Mouse (Mus musculus): ENCODE measurements around the gene Rbfox1. TPM values are rescaled to one million over a fixed set of nuclear protein-coding genes. Genes with fewer than 3 reads are reported as not detected.

Gene Rbfox1
- total and polyA plus RNA-seq, 2 experiments, result 0.09 TPM; not detected in 1

DNA sequence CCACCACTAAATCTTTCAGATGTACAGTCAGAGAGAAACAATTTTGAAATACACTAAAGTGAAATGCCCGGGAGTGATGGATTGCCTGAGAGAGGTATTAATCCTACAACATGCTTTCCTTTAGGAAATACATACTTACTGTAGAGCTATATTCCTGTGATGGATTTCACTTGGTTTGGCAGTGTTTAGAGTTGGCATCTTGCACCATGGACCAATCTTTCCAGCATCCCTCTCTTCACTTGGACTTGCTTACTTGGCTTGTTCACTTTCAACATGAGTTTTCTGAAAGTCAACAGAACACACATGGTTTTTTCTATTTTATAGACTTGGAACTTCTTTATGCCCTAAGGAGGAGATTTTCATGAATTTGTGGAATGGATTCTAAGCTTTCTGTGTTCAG is 163.4 kb downstream of the Rbfox1 start:
- H3K27ac ChIP-seq (replicated peaks; ENCODE audit: insufficient read depth, low read depth, low read length), result no peak overlapping the region
- 95% methylated on average over 1 of the region's 1 CpGs for WGBS

DNA sequence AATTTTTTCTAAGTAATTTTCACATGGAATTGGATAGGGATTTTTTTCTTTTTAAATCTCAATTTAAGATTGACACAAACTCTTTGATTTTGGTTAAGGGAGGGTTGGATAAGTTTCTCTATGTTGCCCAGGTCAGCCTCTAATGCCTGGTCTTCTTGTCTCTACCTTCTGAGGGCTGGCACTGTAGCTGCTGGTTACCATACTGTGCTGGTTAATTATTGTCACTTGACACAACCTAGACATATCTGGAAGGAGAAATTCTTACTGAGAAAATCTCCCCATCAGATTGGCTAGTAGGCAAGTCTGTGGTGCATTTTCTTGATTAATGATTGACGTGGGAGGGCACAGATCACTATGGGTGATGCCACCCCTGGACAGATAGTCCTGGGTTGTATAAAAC is 177.3 kb downstream of the Rbfox1 start:
- H3K27me3 ChIP-seq (ENCODE audit: control insufficient read depth, insufficient read depth, low read length), result no peaks in the 10 kb centered on the region
- H3K9ac ChIP-seq (ENCODE audit: low read depth, low read length), result no peak overlapping the region
- WGBS, result 63% methylated on average over 1 of the region's 1 CpGs
- H3K36me3 ChIP-seq (ENCODE audit: control insufficient read depth, insufficient read depth, low read length), result no peaks in the 10 kb centered on the region
- no peak overlapping the region for H3K4me3 ChIP-seq (ENCODE audit: insufficient read depth, low read depth, low read length)
- TF ChIP-seq POLR2A (IDR thresholded peaks at IDR 0.05; ENCODE audit: extremely low read depth, insufficient read depth, low read length) (no peak), CTCF (IDR thresholded peaks at IDR 0.05; ENCODE audit: low read depth, low read length) (no peak)
- no peak for DNase-seq (ENCODE audit: extremely low read depth, low read depth, low spot score)
- no peaks in the 10 kb centered on the region for H3K79me2 ChIP-seq (ENCODE audit: control insufficient read depth, insufficient read depth, low read length)
- H3K27ac ChIP-seq (replicated peaks; ENCODE audit: insufficient read depth, low read depth, low read length), result no peak overlapping the region
- H3K4me1 ChIP-seq (ENCODE audit: control insufficient read depth, insufficient read depth, low read length), result no peaks in the 10 kb centered on the region

More for the DNA sequence above, 163.4 kb downstream of the Rbfox1 start:
- no peak overlapping the region for H3K9ac ChIP-seq (ENCODE audit: low read depth, low read length)
- H3K79me2 ChIP-seq (ENCODE audit: control insufficient read depth, insufficient read depth, low read length), result no peaks in the 10 kb centered on the region
- TF ChIP-seq POLR2A (IDR thresholded peaks at IDR 0.05; ENCODE audit: extremely low read depth, insufficient read depth, low read length) (no peak), CTCF (IDR thresholded peaks at IDR 0.05; ENCODE audit: low read depth, low read length) (no peak)
- no peaks in the 10 kb centered on the region for H3K36me3 ChIP-seq (ENCODE audit: control insufficient read depth, insufficient read depth, low read length)
- no peak for DNase-seq (ENCODE audit: extremely low read depth, low read depth, low spot score)
- no peaks in the 10 kb centered on the region for H3K27me3 ChIP-seq (ENCODE audit: control insufficient read depth, insufficient read depth, low read length)
- no peaks in the 10 kb centered on the region for H3K4me1 ChIP-seq (ENCODE audit: control insufficient read depth, insufficient read depth, low read length)
- no peak overlapping the region for H3K4me3 ChIP-seq (ENCODE audit: insufficient read depth, low read depth, low read length)

- H3K4me1 ChIP-seq (ENCODE audit: control insufficient read depth, insufficient read depth, low read length), result no peaks in the 10 kb centered on the region
- no peaks in the 10 kb centered on the region for H3K27me3 ChIP-seq (ENCODE audit: control insufficient read depth, insufficient read depth, low read length)
- no peak overlapping the region for H3K27ac ChIP-seq (replicated peaks; ENCODE audit: insufficient read depth, low read depth, low read length)
- H3K4me3 ChIP-seq (ENCODE audit: insufficient read depth, low read depth, low read length), result no peak overlapping the region
- no peaks in the 10 kb centered on the region for H3K36me3 ChIP-seq (ENCODE audit: control insufficient read depth, insufficient read depth, low read length)
- no peak for DNase-seq (ENCODE audit: extremely low read depth, low read depth, low spot score)
- TF ChIP-seq POLR2A (IDR thresholded peaks at IDR 0.05; ENCODE audit: extremely low read depth, insufficient read depth, low read length), result no peak
- no peak for TF ChIP-seq CTCF (IDR thresholded peaks at IDR 0.05; ENCODE audit: low read depth, low read length)
- H3K79me2 ChIP-seq (ENCODE audit: control insufficient read depth, insufficient read depth, low read length), result no peaks in the 10 kb centered on the region
- WGBS, result 76% methylated on average over 4 of the region's 4 CpGs
- no peak overlapping the region for H3K9ac ChIP-seq (ENCODE audit: low read depth, low read length)
These were observed 180.3 kb downstream of the Rbfox1 start for GRCm38 (mm10) chr16:6065481-6065880.

DNA sequence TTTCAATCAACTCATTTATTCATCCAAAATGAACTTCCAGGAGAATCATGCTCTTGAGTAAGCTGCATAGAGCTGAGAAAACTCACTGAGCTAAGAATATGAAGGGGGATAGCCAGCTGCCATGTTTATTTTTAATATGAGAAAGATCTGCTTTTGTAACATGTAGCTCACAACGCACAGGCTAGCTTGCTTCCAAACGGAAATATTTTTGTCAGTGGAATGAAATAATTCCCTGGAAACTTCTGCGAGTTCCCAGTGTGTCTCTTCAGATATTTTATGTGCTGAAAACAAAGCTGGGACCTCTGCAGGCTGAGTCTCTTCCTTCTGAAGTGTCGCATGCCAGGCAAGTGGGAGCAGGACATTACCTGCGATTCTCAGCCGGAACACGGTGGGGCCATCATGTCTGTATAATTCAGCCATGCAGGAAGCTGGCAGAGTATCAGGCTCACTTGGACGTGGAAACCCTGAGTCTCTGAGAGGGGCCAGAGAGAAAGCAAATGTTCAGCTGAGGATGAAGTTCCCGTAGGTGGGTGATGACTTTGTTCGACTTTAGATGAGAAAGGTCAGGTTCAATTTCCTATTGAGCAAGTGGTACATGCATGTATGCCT is 190.4 kb downstream of the Rbfox1 start:
- Histone ChIP-seq H3K27me3 (ENCODE audit: control insufficient read depth, insufficient read depth, low read length) (no peaks in the 10 kb centered on the region; the same call in 1 of the 2 replicates), H3K36me3 (ENCODE audit: control insufficient read depth, insufficient read depth, low read length) (no peaks in the 10 kb centered on the region), H3K4me1 (ENCODE audit: control insufficient read depth, insufficient read depth, low read length) (no peaks in the 10 kb centered on the region), H3K4me3 (ENCODE audit: insufficient read depth, low read depth, low read length) (no peak overlapping the region), H3K9ac (ENCODE audit: low read depth, low read length) (no peak overlapping the region), H3K27ac (replicated peaks; ENCODE audit: insufficient read depth, low read depth, low read length) (no peak overlapping the region), H3K79me2 (ENCODE audit: control insufficient read depth, insufficient read depth, low read length) (no peaks in the 10 kb centered on the region)
- 80% methylated on average over 10 of the region's 10 CpGs for WGBS
- TF ChIP-seq POLR2A (IDR thresholded peaks at IDR 0.05; ENCODE audit: extremely low read depth, insufficient read depth, low read length), result no peak
- no peak for TF ChIP-seq CTCF (IDR thresholded peaks at IDR 0.05; ENCODE audit: low read depth, low read length)
- DNase-seq (ENCODE audit: extremely low read depth, low read depth, low spot score), result no peak

GRCm38 (mm10) chr16:6079017-6079416 is 193.9 kb downstream of the Rbfox1 start:
- no peaks in the 10 kb centered on the region for H3K36me3 ChIP-seq (ENCODE audit: control insufficient read depth, insufficient read depth, low read length)
- TF ChIP-seq POLR2A (IDR thresholded peaks at IDR 0.05; ENCODE audit: extremely low read depth, insufficient read depth, low read length), result no peak
- TF ChIP-seq CTCF (IDR thresholded peaks at IDR 0.05; ENCODE audit: low read depth, low read length), result no peak
- WGBS, result 86% methylated on average over 4 of the region's 4 CpGs
- no peak overlapping the region for H3K4me3 ChIP-seq (ENCODE audit: insufficient read depth, low read depth, low read length)
- H3K79me2 ChIP-seq (ENCODE audit: control insufficient read depth, insufficient read depth, low read length), result no peaks in the 10 kb centered on the region
- no peaks in the 10 kb centered on the region for H3K4me1 ChIP-seq (ENCODE audit: control insufficient read depth, insufficient read depth, low read length)
- H3K9ac ChIP-seq (ENCODE audit: low read depth, low read length), result no peak overlapping the region
- H3K27me3 ChIP-seq (ENCODE audit: control insufficient read depth, insufficient read depth, low read length), result no peaks in the 10 kb centered on the region
- no peak overlapping the region for H3K27ac ChIP-seq (replicated peaks; ENCODE audit: insufficient read depth, low read depth, low read length)
- no peak for DNase-seq (ENCODE audit: extremely low read depth, low read depth, low spot score)

- no peak overlapping the region for H3K27ac ChIP-seq (replicated peaks; ENCODE audit: insufficient read depth, low read depth, low read length)
- no peak overlapping the region for H3K4me3 ChIP-seq (ENCODE audit: insufficient read depth, low read depth, low read length)
- no peaks in the 10 kb centered on the region for H3K27me3 ChIP-seq (ENCODE audit: control insufficient read depth, insufficient read depth, low read length)
- no peaks in the 10 kb centered on the region for H3K36me3 ChIP-seq (ENCODE audit: control insufficient read depth, insufficient read depth, low read length)
- H3K79me2 ChIP-seq (ENCODE audit: control insufficient read depth, insufficient read depth, low read length), result no peaks in the 10 kb centered on the region
- no peak overlapping the region for H3K9ac ChIP-seq (ENCODE audit: low read depth, low read length)
- TF ChIP-seq CTCF (IDR thresholded peaks at IDR 0.05; ENCODE audit: low read depth, low read length) (no peak), POLR2A (IDR thresholded peaks at IDR 0.05; ENCODE audit: extremely low read depth, insufficient read depth, low read length) (no peak)
- WGBS, result 73% methylated on average over 7 of the region's 7 CpGs
- DNase-seq (ENCODE audit: extremely low read depth, low read depth, low spot score), result no peak
- H3K4me1 ChIP-seq (ENCODE audit: control insufficient read depth, insufficient read depth, low read length), result no peaks in the 10 kb centered on the region
These were observed 199.7 kb downstream of the Rbfox1 start for GRCm38 (mm10) chr16:6084701-6085365.
